Mouse (Mus musculus) megakaryocyte-erythroid progenitor cell, adult 5-6 weeks (primary cell): ENCODE results near the gene Slc45a3. TPM values are rescaled to one million over a fixed set of nuclear protein-coding genes. Genes with fewer than 3 reads are reported as not detected.

Experiments used
- ATAC-seq: replicated peaks from 2 replicates; pipeline ENCODE4 v1.8.0; 2016; ENCODE audit warnings: mild to moderate bottlenecking, inconsistent platforms; ENCODE audit not compliant: severe bottlenecking, poor library complexity, low FRiP score, low TSS enrichment
- total RNA-seq, 2 experiments: library from RNA; stranded (forward) in 1 of 2; stranded (reverse) in 1 of 2; fragments of 200-1000, 215-1000 nt in 1 of 2; fragments of >200 nt in 1 of 2; fragmentation: Nextera tagmentation in 1 of 2; gene quantifications; 2 replicates each; pipeline ENCODE4 v1.2.3; 2014 to 2017

Slc45a3 gene
- total RNA-seq, 2 experiments from 2014 or later: 12.0 to 39.2 TPM

DNA sequence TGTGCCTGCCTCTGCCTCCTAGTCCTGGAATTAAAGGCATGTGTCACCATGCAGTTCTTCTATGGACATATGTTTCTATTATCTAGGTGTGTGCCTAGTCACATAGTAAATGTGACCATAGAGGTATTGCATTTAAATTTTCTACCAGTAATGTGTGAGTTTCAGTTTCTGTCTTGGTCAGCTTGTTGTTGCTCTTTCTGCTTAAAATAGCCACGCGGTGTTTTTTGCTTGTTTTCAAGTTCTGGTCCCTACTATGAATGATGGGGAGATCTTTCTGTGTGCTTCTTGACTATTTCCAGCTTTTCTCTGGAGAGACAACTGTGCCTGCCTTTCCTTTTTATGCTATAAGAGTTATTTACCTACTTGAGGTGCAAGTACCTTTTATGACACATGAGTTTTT, 49.0 kb downstream of the Slc45a3 start:
- no peak for ATAC-seq

- no peak for ATAC-seq
These were observed 50.1 kb downstream of the Slc45a3 start for GRCm38 (mm10) chr1:132012861-132013260.

GRCm38 (mm10) chr1:132014800-132015199, 52.0 kb downstream of the Slc45a3 start:
- ATAC-seq: peak; percentile 51; the same call in 1 of the 2 replicates

GRCm38 (mm10) chr1:132016691-132017090, 53.9 kb downstream of the Slc45a3 start:
- ATAC-seq: no peak

- ATAC-seq: no peak
These were observed 57.1 kb downstream of the Slc45a3 start for GRCm38 (mm10) chr1:132019876-132020275.

GRCm38 (mm10) chr1:132022107-132022506, 59.3 kb downstream of the Slc45a3 start:
- no peak for ATAC-seq

DNA sequence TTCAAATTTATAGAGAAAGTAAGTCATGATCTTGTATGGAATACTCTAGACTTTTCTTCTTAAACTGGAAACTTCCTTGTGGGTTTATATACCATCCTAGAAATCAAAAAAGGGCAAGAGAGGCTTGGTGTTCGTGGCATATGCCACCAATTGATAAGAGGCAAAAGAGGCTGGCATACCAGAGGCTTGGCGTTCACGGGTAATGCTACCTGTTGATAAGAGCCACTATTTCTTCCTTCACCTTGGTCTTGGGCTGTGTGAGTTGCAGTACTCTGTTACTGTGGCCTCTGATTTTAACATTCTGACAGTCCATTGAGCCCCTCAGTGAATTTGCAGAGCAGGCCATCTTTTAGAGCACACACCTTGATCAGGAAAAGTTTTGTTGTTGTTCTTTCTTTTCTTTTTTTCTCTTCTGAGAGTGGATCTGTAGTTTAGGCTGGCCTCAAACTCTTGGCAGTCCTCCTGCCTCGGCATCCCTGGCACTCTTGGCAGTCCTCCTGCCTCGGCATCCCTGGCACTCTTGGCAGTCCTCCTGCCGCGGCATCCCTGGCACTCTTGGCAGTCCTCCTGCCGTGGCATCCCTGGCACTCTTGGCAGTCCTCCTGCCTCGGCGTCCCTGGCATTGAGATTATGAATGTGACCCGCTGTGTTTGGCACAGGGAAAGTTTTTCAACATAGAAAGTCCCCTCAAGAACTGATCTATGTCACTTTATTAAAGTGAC, 64.3 kb downstream of the Slc45a3 start:
- ATAC-seq: peak; percentile 90

- no peak for ATAC-seq
These were observed 65.2 kb downstream of the Slc45a3 start for GRCm38 (mm10) chr1:132027978-132028377.

- no peak for ATAC-seq
These were observed 65.6 kb downstream of the Slc45a3 start for GRCm38 (mm10) chr1:132028413-132028812.

DNA sequence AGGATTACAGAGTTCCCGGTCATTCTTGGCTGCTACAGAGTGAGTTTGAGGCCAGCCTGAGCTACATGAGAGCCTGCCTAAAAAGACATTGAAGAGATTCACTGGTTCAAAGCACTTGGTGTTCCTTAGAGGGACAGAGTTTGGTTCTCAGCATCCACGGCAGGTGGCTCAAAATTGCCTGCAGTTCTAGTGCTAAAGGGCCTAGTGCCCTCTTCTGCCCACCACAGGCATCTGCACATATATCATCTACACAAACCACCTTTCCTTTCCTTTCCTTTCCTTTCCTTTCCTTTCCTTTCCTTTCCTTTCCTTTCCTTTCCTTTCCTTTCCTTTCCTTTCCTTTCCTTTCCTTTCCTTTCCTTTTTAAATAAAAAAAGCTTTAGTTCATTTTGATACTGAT, 67.8 kb downstream of the Slc45a3 start:
- ATAC-seq: 0 out of 2 replicates have a peak, but pooled peaks have one; percentile 30

GRCm38 (mm10) chr1:132032172-132032571, 69.4 kb downstream of the Slc45a3 start:
- no peak for ATAC-seq

Other genes starting within 250 kb of the Slc45a3 start
- gene Slc26a9, start 218.9 kb upstream of the Slc45a3 start, total RNA-seq (2014; fragmentation: Nextera tagmentation): not detected in 2 replicates
- not detected in 2 replicates for gene Slc26a9, start 218.9 kb upstream of the Slc45a3 start, total RNA-seq (2017)
- gene Pm20d1, start 165.6 kb upstream of the Slc45a3 start, total RNA-seq (2014; fragmentation: Nextera tagmentation): 0.20 TPM in 1 of 2 replicates, not detected in the other
- gene Pm20d1, start 165.6 kb upstream of the Slc45a3 start, total RNA-seq (2017): not detected in 2 replicates
- 4.1 and 5.2 TPM in 2 replicates for gene Slc41a1, start 135.5 kb upstream of the Slc45a3 start, total RNA-seq (2014; fragmentation: Nextera tagmentation)
- gene Slc41a1, start 135.5 kb upstream of the Slc45a3 start, total RNA-seq (2017): 6.1 and 8.2 TPM in 2 replicates
- 7.9 and 18.1 TPM in 2 replicates for gene Rab29, start 95.7 kb upstream of the Slc45a3 start, total RNA-seq (2014; fragmentation: Nextera tagmentation)
- gene Rab29, start 95.7 kb upstream of the Slc45a3 start, total RNA-seq (2017): 10.1 and 10.9 TPM in 2 replicates
- 155 and 223 TPM in 2 replicates for gene Nucks1, start 52.4 kb upstream of the Slc45a3 start, total RNA-seq (2014; fragmentation: Nextera tagmentation)
- gene Nucks1, start 52.4 kb upstream of the Slc45a3 start, total RNA-seq (2017): 308 and 361 TPM in 2 replicates
- gene Elk4, start 44.6 kb downstream of the Slc45a3 start, total RNA-seq (2014; fragmentation: Nextera tagmentation): 97.8 and 135 TPM in 2 replicates
- 88.1 and 90.9 TPM in 2 replicates for gene Elk4, start 44.6 kb downstream of the Slc45a3 start, total RNA-seq (2017)
- 0.40 TPM in 1 of 2 replicates, not detected in the other for gene Mfsd4a, start 105.1 kb downstream of the Slc45a3 start, total RNA-seq (2014; fragmentation: Nextera tagmentation)
- gene Mfsd4a, start 105.1 kb downstream of the Slc45a3 start, total RNA-seq (2017): 0.75 and 3.8 TPM in 2 replicates
- gene Cdk18, start 176.7 kb downstream of the Slc45a3 start, total RNA-seq (2014; fragmentation: Nextera tagmentation): 0.42 TPM in 1 of 2 replicates, not detected in the other
- 0.46 TPM in 1 of 2 replicates, not detected in the other for gene Cdk18, start 176.7 kb downstream of the Slc45a3 start, total RNA-seq (2017)
- not detected in 2 replicates for gene Lemd1, start 228.5 kb downstream of the Slc45a3 start, total RNA-seq (2014; fragmentation: Nextera tagmentation)
- gene Lemd1, start 228.5 kb downstream of the Slc45a3 start, total RNA-seq (2017): not detected in 2 replicates
- not detected in 2 replicates for gene AC124108.1, start 228.5 kb downstream of the Slc45a3 start, total RNA-seq (2014; fragmentation: Nextera tagmentation)
- gene AC124108.1, start 228.5 kb downstream of the Slc45a3 start, total RNA-seq (2017): not detected in 2 replicates